Mouse (Mus musculus): Measurements from ENCODE around the gene Faap100. TPM values are rescaled to one million over a fixed set of nuclear protein-coding genes. Genes with fewer than 3 reads are reported as not detected.
"Not testable (repeated sequence)": the region's sequence is repeated elsewhere in the genome, so short reads cannot be mapped to it uniquely, and the experiment has no call there.

Faap100 gene
- total RNA-seq, 1 experiment from 2014 or later = 18.7 TPM

GRCm38 (mm10) chr11:120376302-120377160 lies 2.0 kb downstream of the Faap100 start:
- DNase-seq = peak; percentile 83

GRCm38 (mm10) chr11:120375324-120375723 lies 3.2 kb downstream of the Faap100 start:
- DNase-seq = no peak

- peak; percentile 78 for DNase-seq
These were observed 4.6 kb downstream of the Faap100 start for GRCm38 (mm10) chr11:120373820-120374586.

- DNase-seq = no peak
These were observed 5.5 kb downstream of the Faap100 start for GRCm38 (mm10) chr11:120373025-120373424.

- DNase-seq = peak; percentile 84
These were observed 8.9 kb downstream of the Faap100 start for GRCm38 (mm10) chr11:120369656-120370055.

- no peak for DNase-seq
These were observed 12.0 kb downstream of the Faap100 start for GRCm38 (mm10) chr11:120366443-120367027.

- DNase-seq = no peak
These were observed 15.7 kb downstream of the Faap100 start for GRCm38 (mm10) chr11:120362891-120363290.

- DNase-seq = no peak
These were observed 17.3 kb downstream of the Faap100 start, which contains the start of gene Fscn2 for GRCm38 (mm10) chr11:120361295-120361694. Gene Fscn2 (plus strand): TSS chr11:120361534.

GRCm38 (mm10) chr11:120360755-120361154 lies 17.8 kb downstream of the Faap100 start:
- DNase-seq = peak; percentile 58

- DNase-seq = peak; percentile 74
These were observed 18.5 kb downstream of the Faap100 start for GRCm38 (mm10) chr11:120360062-120360461.

- no peak for DNase-seq
These were observed 19.2 kb downstream of the Faap100 start for GRCm38 (mm10) chr11:120359391-120359790.

GRCm38 (mm10) chr11:120357791-120358401 lies 20.7 kb downstream of the Faap100 start:
- DNase-seq = peak; percentile 86

GRCm38 (mm10) chr11:120356900-120357299 lies 21.7 kb downstream of the Faap100 start:
- DNase-seq = no peak

- no peak for DNase-seq
These were observed 22.2 kb downstream of the Faap100 start for GRCm38 (mm10) chr11:120356319-120356840.

GRCm38 (mm10) chr11:120355277-120356039 lies 23.1 kb downstream of the Faap100 start:
- no peak for DNase-seq

GRCm38 (mm10) chr11:120354304-120355276 lies 24.0 kb downstream of the Faap100 start:
- DNase-seq = peak; percentile 39

GRCm38 (mm10) chr11:120353500-120354303 lies 24.9 kb downstream of the Faap100 start:
- DNase-seq = peak; percentile 94

- peak; percentile 69 for DNase-seq
These were observed 25.8 kb downstream of the Faap100 start for GRCm38 (mm10) chr11:120352571-120353290.

- not testable (repeated sequence) for DNase-seq
These were observed 26.5 kb downstream of the Faap100 start for GRCm38 (mm10) chr11:120352093-120352350.
